20 mouse cellular contexts compared by ENCODE assay signal in the genomic region with DNA sequence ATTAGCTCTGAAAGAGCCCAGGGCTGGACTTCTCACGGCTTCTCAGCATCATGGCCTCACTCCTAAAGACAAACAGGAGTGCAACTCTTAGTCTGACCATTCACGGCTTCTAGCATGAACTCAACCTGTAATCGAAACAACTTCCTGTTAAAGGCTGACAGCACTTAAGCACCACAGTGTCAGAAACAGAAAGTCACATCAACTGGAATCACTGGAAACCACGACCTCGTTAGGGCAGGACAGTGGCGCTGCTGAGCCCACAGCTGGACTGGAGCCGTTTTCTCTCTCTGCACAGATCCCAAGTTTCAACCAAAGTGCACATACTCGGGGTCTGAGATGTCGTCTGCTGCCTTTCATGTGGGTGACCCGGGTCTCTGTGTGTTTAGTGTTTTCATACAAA. TPM values are rescaled to one million over a fixed set of nuclear protein-coding genes. Genes with fewer than 3 reads are reported as not detected.
DNase-seq lines count a peak whose midpoint lies in the region; ATAC-seq and TF ChIP-seq lines count a peak whose summit lies in the region.
"Had no signal": no experiment of that assay in that cellular context is flagged by ENCODE, and none has a peak within 500 bp of the region (broad histone marks: within the 10 kb centered on the region; RNA-seq: fewer than 3 reads in every experiment).

No protein-coding gene starts in this region.

- 61% methylated on average over 10 of the region's 10 CpGs for WGBS in kidney, embryonic 15.5 days
- 56% methylated on average over 10 of the region's 10 CpGs for WGBS in lung, postnatal 0 days

- no peak overlapping the region for H3K4me2 ChIP-seq in kidney, embryonic 15.5 days
- H3K4me2 ChIP-seq in lung, postnatal 0 days (replicated peaks; ENCODE audit: low read depth, low read length), result no peak overlapping the region
- H3K4me2 ChIP-seq: embryonic facial prominence, embryonic 15.5 days; forebrain, embryonic 15.5 days; heart, embryonic 12.5 days; hindbrain, embryonic 15.5 days had no signal

- TF ChIP-seq EP300 in lung, postnatal 0 days (IDR thresholded peaks at IDR 0.05), result no peak

- no peaks in the 10 kb centered on the region for H3K27me3 ChIP-seq in kidney, embryonic 15.5 days
- H3K27me3 ChIP-seq in lung, postnatal 0 days (replicated peaks; ENCODE audit: insufficient read depth, low read length), result no peaks in the 10 kb centered on the region
- H3K27me3 ChIP-seq: embryonic facial prominence, embryonic 15.5 days; forebrain, embryonic 15.5 days; heart, embryonic 12.5 days; hindbrain, embryonic 15.5 days had no signal

- H3K4me1 ChIP-seq in kidney, embryonic 15.5 days, result no peaks in the 10 kb centered on the region
- no peaks in the 10 kb centered on the region for H3K4me1 ChIP-seq in lung, postnatal 0 days (ENCODE audit: insufficient read depth, low read depth, low read length)
- H3K4me1 ChIP-seq: embryonic facial prominence, embryonic 15.5 days; forebrain, embryonic 10.5 days; forebrain, embryonic 15.5 days; hindbrain, embryonic 15.5 days had no signal

- no peaks in the 10 kb centered on the region for H3K9me3 ChIP-seq in kidney, embryonic 15.5 days (replicated peaks)
- H3K9me3 ChIP-seq in lung, postnatal 0 days (ENCODE audit: low read length), result no peaks in the 10 kb centered on the region
- H3K9me3 ChIP-seq: embryonic facial prominence, embryonic 15.5 days; forebrain, embryonic 10.5 days; forebrain, embryonic 15.5 days; heart, embryonic 12.5 days; hindbrain, embryonic 15.5 days had no signal

- no peak overlapping the region for H3K27ac ChIP-seq in kidney, embryonic 15.5 days
- no peak overlapping the region for H3K27ac ChIP-seq in lung, postnatal 0 days (ENCODE audit: low read length)
- H3K27ac ChIP-seq: embryonic facial prominence, embryonic 15.5 days; forebrain, embryonic 10.5 days; forebrain, embryonic 15.5 days; hindbrain, embryonic 15.5 days had no signal

- DNase-seq in kidney, postnatal 10 days, result peak; percentile 31
- peak; percentile 14 for DNase-seq in lung, postnatal 0 days (ENCODE audit: low spot score)
- no peak for DNase-seq in lung, postnatal 25 days (ENCODE audit: low spot score)
- no peak for DNase-seq in heart, adult 11 months
- no peak for DNase-seq in thymus, postnatal 10 days (ENCODE audit: low spot score in 2 of 2)
- DNase-seq: adrenal gland, adult 2 months; adrenal gland, postnatal 36 days; cerebellum, adult 2 months; cerebellum, postnatal 10 days; embryo, embryonic 11 days; gastrocnemius, postnatal 10 days had no signal

- TF ChIP-seq CTCF in lung, postnatal 0 days (IDR thresholded peaks at IDR 0.05), result no peak

- ATAC-seq in kidney, embryonic 15.5 days (replicated peaks; ENCODE audit: low FRiP score), result no peak
- ATAC-seq in lung, postnatal 0 days, result no peak
- ATAC-seq in granulocyte monocyte progenitor cell, adult 5-6 weeks (replicated peaks; ENCODE audit: poor library complexity, severe bottlenecking), result peak; percentile 64
- ATAC-seq in megakaryocyte progenitor cell, adult 5-6 weeks (replicated peaks; ENCODE audit: poor library complexity), result peak; percentile 68
- ATAC-seq: forebrain, embryonic 15.5 days had no signal

- no peaks in the 10 kb centered on the region for H3K36me3 ChIP-seq in kidney, embryonic 15.5 days
- no peaks in the 10 kb centered on the region for H3K36me3 ChIP-seq in lung, postnatal 0 days (ENCODE audit: insufficient read depth, low read length)
- H3K36me3 ChIP-seq: embryonic facial prominence, embryonic 15.5 days; forebrain, embryonic 10.5 days; forebrain, embryonic 15.5 days; heart, embryonic 12.5 days; hindbrain, embryonic 15.5 days had no signal

- H3K4me3 ChIP-seq in kidney, embryonic 15.5 days (replicated peaks), result no peak overlapping the region
- H3K4me3 ChIP-seq in lung, postnatal 0 days (ENCODE audit: low read depth, low read length), result no peak overlapping the region
- H3K4me3 ChIP-seq: embryonic facial prominence, embryonic 15.5 days; erythroblast, embryonic 14.5 days; forebrain, embryonic 10.5 days; forebrain, embryonic 15.5 days; heart, embryonic 12.5 days; hindbrain, embryonic 15.5 days had no signal

- no peak overlapping the region for H3K9ac ChIP-seq in kidney, embryonic 15.5 days
- no peak overlapping the region for H3K9ac ChIP-seq in lung, postnatal 0 days (replicated peaks; ENCODE audit: low read depth)
- H3K9ac ChIP-seq: embryonic facial prominence, embryonic 15.5 days; forebrain, embryonic 15.5 days; heart, embryonic 12.5 days; hindbrain, embryonic 15.5 days had no signal

RNA-seq across cellular contexts. Expression of gene Adam22, which starts 18.4 kb away (rescaled TPM):
- polyA plus RNA-seq in kidney, embryonic 15.5 days (2015; fragmentation: Nextera tagmentation; extraction: Ambion mirVana), result 8.2 and 8.5 TPM in 2 replicates
- 2.6 and 3.0 TPM in 2 replicates for polyA plus RNA-seq in lung, postnatal 0 days (2015; fragmentation: Nextera tagmentation; extraction: Ambion mirVana)
- total RNA-seq in granulocyte monocyte progenitor cell, adult 5-6 weeks (2014; fragmentation: Nextera tagmentation), result 0.49 and 2.3 TPM in 2 replicates
- 1.2 and 1.5 TPM in 2 replicates for total RNA-seq in granulocyte monocyte progenitor cell, adult 5-6 weeks (2017)
- 0.34 and 2.6 TPM in 2 replicates for total RNA-seq in megakaryocyte progenitor cell, adult 5-6 weeks (2015)
- total RNA-seq in megakaryocyte progenitor cell, adult 5-6 weeks (2017), result 0.33 and 1.6 TPM in 2 replicates
- polyA plus RNA-seq: erythroblast, embryonic 14.5 days had no signal

Comparison
In these comparisons a context has a peak if more than half of its experiments do, and no peak if none do; other contexts are left out.
1. DNase-seq: peak in kidney, postnatal 10 days (single experiment) and lung, postnatal 0 days (single experiment); none in lung, postnatal 25 days (single experiment), heart, adult 11 months (single experiment) and thymus, postnatal 10 days (0 of 2).
2. ATAC-seq: peak in granulocyte monocyte progenitor cell, adult 5-6 weeks (single experiment) and megakaryocyte progenitor cell, adult 5-6 weeks (single experiment); none in kidney, embryonic 15.5 days (single experiment) and lung, postnatal 0 days (single experiment).